Mouse (Mus musculus) cerebellum, adult 8-10 months (tissue): ENCODE results near the gene Tmprss9.

Experiments
- DNase-seq: peaks from one replicate; pipeline ENCODE4 v3.0.0; 2022

The Tmprss9 gene

GRCm38 (mm10) chr10:80917779-80918434, 46.3 kb downstream of the Tmprss9 start, which contains the start of gene Lmnb2:
Gene Lmnb2 (minus strand): TSS chr10:80918245.
- peak; percentile 82 for DNase-seq

GRCm38 (mm10) chr10:80921923-80922322, 50.3 kb downstream of the Tmprss9 start:
- no peak for DNase-seq

GRCm38 (mm10) chr10:80925472-80925871, 53.8 kb downstream of the Tmprss9 start:
- peak; percentile 21 for DNase-seq

- DNase-seq = peak; percentile 94
Measured at GRCm38 (mm10) chr10:80928586-80929298, 57.1 kb downstream of the Tmprss9 start.

GRCm38 (mm10) chr10:80929299-80930226, 57.9 kb downstream of the Tmprss9 start, which contains the start of gene Gadd45b:
Gene Gadd45b (plus strand): TSS chr10:80930073.
- peak; percentile 98 for DNase-seq

- DNase-seq = peak; percentile 68
Measured at GRCm38 (mm10) chr10:80930361-80931152, 58.9 kb downstream of the Tmprss9 start.

GRCm38 (mm10) chr10:80931153-80931671, 59.6 kb downstream of the Tmprss9 start:
- DNase-seq = no peak

- no peak for DNase-seq
Measured at GRCm38 (mm10) chr10:80931695-80932094, 60.0 kb downstream of the Tmprss9 start.

- DNase-seq = no peak
Measured at GRCm38 (mm10) chr10:80932206-80932605, 60.6 kb downstream of the Tmprss9 start.

- no peak for DNase-seq
Measured at GRCm38 (mm10) chr10:80932700-80933420, 61.2 kb downstream of the Tmprss9 start.

- DNase-seq = no peak
Measured at GRCm38 (mm10) chr10:80933421-80933979, 61.9 kb downstream of the Tmprss9 start.

- DNase-seq = no peak
Measured at GRCm38 (mm10) chr10:80934136-80934985, 62.7 kb downstream of the Tmprss9 start.

GRCm38 (mm10) chr10:80935241-80935640, 63.6 kb downstream of the Tmprss9 start:
- no peak for DNase-seq

- DNase-seq = no peak
Measured at GRCm38 (mm10) chr10:80935698-80936097, 64.0 kb downstream of the Tmprss9 start.

GRCm38 (mm10) chr10:80936135-80936809, 64.6 kb downstream of the Tmprss9 start:
- DNase-seq = no peak

- DNase-seq = no peak
Measured at GRCm38 (mm10) chr10:80936810-80937164, 65.1 kb downstream of the Tmprss9 start.

GRCm38 (mm10) chr10:80937646-80938045, 66.0 kb downstream of the Tmprss9 start:
- no peak for DNase-seq

- no peak for DNase-seq
Measured at GRCm38 (mm10) chr10:80938831-80939550, 67.3 kb downstream of the Tmprss9 start.

GRCm38 (mm10) chr10:80939671-80940070, 68.0 kb downstream of the Tmprss9 start:
- DNase-seq = peak; percentile 64
